Mouse (Mus musculus) frontal cortex, adult 2 months (tissue): ENCODE results near the gene Myo1d. TPM values are rescaled to one million over a fixed set of nuclear protein-coding genes. Genes with fewer than 3 reads are reported as not detected.
A peak's percentile ranks its signal among the peaks of the same experiment; 100 is the strongest.

Source experiments
- DNase-seq, 2 experiments: peaks; one replicate each; pipeline ENCODE4 v3.0.0; 2022; ENCODE audit warnings: low spot score in 1 of 2; ENCODE audit errors: extremely low spot score in 1 of 2
- polyA plus RNA-seq: library from polyadenylated mRNA; depleted of rRNA; stranded (reverse); fragments of >200 nt; gene quantifications from 2 replicates; pipeline ENCODE4 v1.2.3, GENCODE M21; 2012

The Myo1d gene
- polyA plus RNA-seq, 1 experiment: 6.2 TPM

- DNase-seq: peak in 1 of 2 experiments; percentile 37
Observed at GRCm38 (mm10) chr11:80508361-80509175, 271.3 kb downstream of the Myo1d start.

- DNase-seq: no peak
Observed at GRCm38 (mm10) chr11:80507791-80508190, 272.0 kb downstream of the Myo1d start.

- no peak for DNase-seq
Observed at GRCm38 (mm10) chr11:80506483-80506882, 273.3 kb downstream of the Myo1d start.

GRCm38 (mm10) chr11:80505581-80505980 lies 274.2 kb downstream of the Myo1d start:
- DNase-seq: peak; percentile 74 to 83

GRCm38 (mm10) chr11:80504519-80505385 lies 275.1 kb downstream of the Myo1d start:
- DNase-seq: peak in 1 of 2 experiments; percentile 22

GRCm38 (mm10) chr11:80503726-80504452 lies 275.9 kb downstream of the Myo1d start:
- DNase-seq: peak; percentile 97

- no peak for DNase-seq
Observed at GRCm38 (mm10) chr11:80503281-80503680, 276.5 kb downstream of the Myo1d start.

GRCm38 (mm10) chr11:80499550-80499952 lies 280.3 kb downstream of the Myo1d start:
- peak in 1 of 2 experiments; percentile 19 for DNase-seq

GRCm38 (mm10) chr11:80498328-80499070 lies 281.3 kb downstream of the Myo1d start:
- peak in 1 of 2 experiments; percentile 28 for DNase-seq

- DNase-seq: no peak
Observed at GRCm38 (mm10) chr11:80497225-80497919, 282.5 kb downstream of the Myo1d start.

- peak in 1 of 2 experiments; percentile 36 for DNase-seq
Observed at GRCm38 (mm10) chr11:80496640-80497039, 283.2 kb downstream of the Myo1d start.

GRCm38 (mm10) chr11:80495972-80496371 lies 283.9 kb downstream of the Myo1d start:
- peak in 1 of 2 experiments; percentile 27 for DNase-seq

- DNase-seq: no peak
Observed at GRCm38 (mm10) chr11:80494852-80495251, 285.0 kb downstream of the Myo1d start.

- peak in 1 of 2 experiments; percentile 52 for DNase-seq
Observed at GRCm38 (mm10) chr11:80493186-80493585, 286.6 kb downstream of the Myo1d start.

- DNase-seq: no peak
Observed at GRCm38 (mm10) chr11:80490831-80491230, 289.0 kb downstream of the Myo1d start.

- DNase-seq: peak in 1 of 2 experiments; percentile 28
Observed at GRCm38 (mm10) chr11:80489882-80490196, 290.0 kb downstream of the Myo1d start.

GRCm38 (mm10) chr11:80489172-80489881 lies 290.5 kb downstream of the Myo1d start:
- DNase-seq: peak in 1 of 2 experiments; percentile 79

- DNase-seq: peak in 1 of 2 experiments; percentile 75
Observed at GRCm38 (mm10) chr11:80487904-80488587, 291.8 kb downstream of the Myo1d start.
